Mouse (Mus musculus) layer of hippocampus, adult 18-20 months (tissue): Measurements from ENCODE around the gene Mast4. TPM values are rescaled to one million over a fixed set of nuclear protein-coding genes. Genes with fewer than 3 reads are reported as not detected.
A peak's percentile ranks its signal among the peaks of the same experiment; 100 is the strongest.

ENCODE experiments used
- DNase-seq, 2 experiments: peaks; one replicate each; pipeline ENCODE4 v3.0.0; 2022; ENCODE audit warnings: low spot score in 2 of 2
- total RNA-seq, 2 experiments: library from RNA; stranded (reverse); gene quantifications; 2 replicates each; pipeline ENCODE4 v1.2.3; 2021

The Mast4 gene
- total RNA-seq, 2 experiments from 2014 or later, result 60.1 to 68.2 TPM

DNA sequence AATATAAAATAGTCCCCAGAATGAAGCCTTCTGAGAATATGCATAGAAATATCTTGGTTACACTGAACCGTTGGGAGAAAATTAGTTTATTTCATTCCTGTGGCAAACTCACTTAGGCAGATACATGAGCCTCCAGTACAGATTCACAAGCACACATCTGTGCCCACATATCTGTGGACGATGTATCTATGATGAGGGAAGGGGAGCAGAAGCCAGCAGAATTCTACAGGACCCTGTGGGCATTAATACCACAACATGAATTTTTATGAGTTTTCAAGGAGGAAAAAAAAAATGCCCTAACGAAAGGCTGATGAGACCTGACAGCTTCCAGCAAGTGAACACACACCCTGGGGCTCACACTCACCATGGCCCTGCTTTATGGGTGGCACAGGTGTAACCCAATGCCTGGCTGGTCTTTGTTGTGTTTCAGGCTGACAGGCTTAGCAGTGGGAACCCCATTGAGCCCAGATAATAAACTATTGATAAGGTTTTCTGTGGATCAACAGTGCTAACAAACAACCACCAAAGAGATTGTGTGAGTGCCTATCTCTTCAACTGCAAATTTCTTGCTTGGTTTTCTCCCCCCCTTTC, 17.4 kb downstream of the Mast4 start:
- no peak for DNase-seq

GRCm38 (mm10) chr13:103315113-103315708, 19.1 kb downstream of the Mast4 start:
- no peak for DNase-seq

GRCm38 (mm10) chr13:103308296-103308695, 26.0 kb downstream of the Mast4 start:
- DNase-seq, result peak in 1 of 2 experiments; percentile 16

GRCm38 (mm10) chr13:103303826-103304225, 30.5 kb downstream of the Mast4 start:
- no peak for DNase-seq

DNA sequence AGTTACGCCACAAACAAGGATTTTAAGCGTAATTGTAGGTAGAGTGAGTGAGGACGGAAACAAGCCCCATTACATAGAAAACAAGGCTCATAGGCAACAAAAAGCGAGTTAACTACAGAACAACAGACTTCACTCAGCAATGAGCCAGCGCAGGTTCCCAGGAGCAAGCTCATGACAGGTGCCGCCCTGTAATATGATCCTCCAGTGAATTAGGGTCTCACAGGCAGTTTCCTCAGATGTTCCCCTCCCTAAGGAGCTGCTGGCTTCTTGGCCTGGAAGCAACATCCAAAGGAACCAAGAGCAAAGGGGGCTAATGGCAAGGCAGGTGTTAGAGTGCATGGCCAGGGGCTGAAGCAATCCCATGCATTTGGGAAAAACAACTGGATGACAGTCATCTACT, 31.8 kb downstream of the Mast4 start:
- no peak for DNase-seq

DNA sequence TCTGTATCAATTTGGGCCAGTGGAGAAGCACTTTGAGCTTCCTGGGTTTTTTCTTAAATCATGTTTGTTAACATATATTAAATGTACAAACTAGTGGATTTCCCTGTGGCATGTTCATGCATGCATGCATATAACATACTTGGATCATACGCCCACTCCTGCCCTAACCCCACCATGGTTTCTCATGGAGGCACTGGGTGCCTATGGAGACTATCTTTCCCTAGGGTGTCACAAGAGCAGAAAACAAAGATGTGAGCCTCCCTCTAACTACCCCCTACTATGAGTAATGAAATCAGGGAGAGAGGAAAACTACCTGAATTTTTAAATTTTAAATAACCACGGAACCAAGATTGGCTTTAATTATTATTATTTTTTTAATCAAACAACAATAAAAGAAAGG, 32.2 kb downstream of the Mast4 start:
- DNase-seq, result no peak

DNA sequence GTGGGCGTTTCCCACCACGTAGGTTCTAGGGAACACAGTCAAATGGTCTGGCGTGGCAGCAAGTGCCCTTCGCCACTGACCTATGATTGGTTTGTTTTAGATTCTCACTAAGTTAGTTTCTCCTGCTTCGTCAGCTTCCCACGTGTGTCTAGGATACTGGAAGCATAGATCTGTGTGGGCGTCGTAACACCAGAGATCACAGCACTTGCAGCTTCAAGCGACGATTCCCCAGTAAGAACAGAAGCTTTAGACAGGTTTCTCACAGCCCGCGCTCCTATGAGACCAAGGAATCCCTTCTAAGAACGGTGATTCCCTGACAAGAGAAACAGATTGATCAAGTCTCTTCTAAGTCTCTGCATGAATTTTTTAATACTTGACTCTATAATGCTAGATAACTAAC, 39.9 kb downstream of the Mast4 start:
- no peak for DNase-seq

- DNase-seq, result no peak
These were observed 41.2 kb downstream of the Mast4 start for GRCm38 (mm10) chr13:103293121-103293520.

GRCm38 (mm10) chr13:103291098-103291497, 43.2 kb downstream of the Mast4 start:
- DNase-seq, result no peak

- no peak for DNase-seq
These were observed 48.5 kb downstream of the Mast4 start for GRCm38 (mm10) chr13:103285821-103286220.

- no peak for DNase-seq
These were observed 49.3 kb downstream of the Mast4 start for GRCm38 (mm10) chr13:103285036-103285435.

GRCm38 (mm10) chr13:103270856-103271391, 63.4 kb downstream of the Mast4 start:
- no peak for DNase-seq

DNA sequence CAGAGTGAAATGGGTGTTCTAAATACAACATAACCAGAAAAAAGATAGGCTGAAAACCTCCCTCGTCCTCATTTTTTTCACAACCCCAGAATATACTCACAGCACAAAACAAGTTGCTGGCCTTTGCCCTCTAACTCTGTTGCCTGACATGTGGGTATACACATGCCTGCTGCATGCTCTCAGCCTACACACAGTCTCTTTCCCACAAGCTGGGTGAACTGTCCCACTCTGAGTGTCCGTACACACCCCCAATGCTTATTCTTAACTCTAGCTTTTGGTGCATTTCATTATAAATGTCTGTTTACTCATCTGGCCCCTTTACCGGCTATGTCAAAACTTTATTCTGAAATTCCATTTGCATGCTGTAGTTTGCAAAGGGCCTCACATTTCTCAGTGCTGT, 71.6 kb downstream of the Mast4 start:
- no peak for DNase-seq

DNA sequence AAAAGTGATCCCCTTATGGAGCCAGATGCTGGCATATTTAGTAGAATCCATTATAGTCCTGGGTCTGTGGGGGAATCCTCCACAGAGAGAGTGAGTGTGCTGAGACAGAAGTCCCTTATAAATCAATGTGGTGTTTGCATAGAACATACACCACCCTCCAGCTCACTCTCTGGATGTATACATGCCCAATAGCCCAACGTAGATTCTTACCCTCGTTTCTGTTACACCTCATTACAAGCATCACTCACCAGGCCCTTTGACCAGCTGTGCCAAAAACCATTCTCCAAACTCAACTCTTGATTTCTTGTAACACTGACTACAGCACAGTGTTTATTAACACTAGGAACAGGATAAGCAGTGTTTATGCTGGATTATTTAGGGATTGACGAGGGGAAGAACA, 72.2 kb downstream of the Mast4 start:
- DNase-seq, result no peak

GRCm38 (mm10) chr13:103260414-103260813, 73.9 kb downstream of the Mast4 start:
- no peak for DNase-seq

- DNase-seq, result no peak
These were observed 76.2 kb downstream of the Mast4 start for GRCm38 (mm10) chr13:103258106-103258505.

DNA sequence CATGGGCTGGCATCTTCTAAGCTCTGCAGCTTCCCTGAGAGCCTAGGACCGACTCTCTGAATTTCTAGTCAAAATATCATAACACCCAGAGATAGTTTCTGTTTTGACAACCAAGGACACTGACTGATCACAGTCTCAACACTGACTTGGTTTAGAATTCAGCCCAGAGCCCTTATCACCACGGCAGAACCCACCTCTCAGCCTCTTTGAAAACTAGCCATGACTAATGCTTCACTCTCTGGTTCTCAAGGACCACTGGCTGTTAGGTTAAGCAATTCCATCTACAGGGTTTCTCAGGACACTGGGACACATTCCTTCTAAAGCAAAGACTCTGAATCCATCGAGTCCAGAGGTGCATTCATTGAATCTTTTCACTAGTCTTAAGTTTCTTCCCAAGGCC, 79.4 kb downstream of the Mast4 start:
- DNase-seq, result no peak

GRCm38 (mm10) chr13:103253077-103253476, 81.2 kb downstream of the Mast4 start:
- no peak for DNase-seq

DNA sequence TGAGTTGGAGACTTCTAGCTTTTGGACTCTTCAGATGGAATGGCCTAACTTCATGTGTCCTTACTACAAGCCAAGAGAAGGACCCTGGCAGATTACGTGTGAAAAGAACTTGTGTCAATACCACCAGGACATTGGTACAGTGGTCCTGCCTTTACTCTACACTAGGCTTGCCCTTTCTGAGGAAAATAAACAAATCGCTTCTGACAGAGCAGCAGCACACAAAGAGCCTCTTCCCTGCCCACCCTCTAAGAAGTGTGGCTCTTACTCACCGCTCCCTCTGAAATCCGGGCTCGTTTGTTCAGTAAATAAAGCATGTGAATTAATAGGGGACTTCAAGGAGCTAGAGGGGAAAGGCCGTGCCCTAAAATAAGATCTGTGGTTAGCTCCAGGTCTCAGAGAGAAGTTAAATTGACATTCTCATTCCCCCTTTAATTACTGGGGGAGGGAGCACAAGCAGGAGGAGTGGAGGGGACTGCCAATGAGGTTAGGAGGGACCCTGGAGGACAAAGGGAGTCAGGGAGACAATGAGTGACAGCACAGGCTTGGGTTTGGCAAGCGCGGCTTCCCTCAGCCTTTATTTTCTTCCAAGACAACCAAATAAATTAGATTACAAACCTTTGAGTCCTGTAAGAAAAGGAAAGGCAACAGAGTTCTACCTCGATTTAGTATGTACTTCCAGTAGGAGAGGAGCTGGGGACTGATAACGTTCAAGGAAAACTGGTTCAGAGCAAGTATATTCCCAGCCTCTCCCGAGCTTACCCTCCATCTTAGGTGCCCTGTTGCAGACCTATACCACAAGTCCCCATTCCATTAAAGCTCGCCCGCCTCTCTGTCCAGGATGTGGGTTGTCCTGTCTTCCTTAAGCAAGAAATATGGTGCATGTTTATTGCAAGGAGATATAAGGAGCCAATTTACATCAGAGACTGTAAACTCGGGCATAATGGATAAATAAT, 85.9 kb downstream of the Mast4 start:
- DNase-seq, result no peak

GRCm38 (mm10) chr13:103246973-103247718, 87.2 kb downstream of the Mast4 start:
- no peak for DNase-seq

DNA sequence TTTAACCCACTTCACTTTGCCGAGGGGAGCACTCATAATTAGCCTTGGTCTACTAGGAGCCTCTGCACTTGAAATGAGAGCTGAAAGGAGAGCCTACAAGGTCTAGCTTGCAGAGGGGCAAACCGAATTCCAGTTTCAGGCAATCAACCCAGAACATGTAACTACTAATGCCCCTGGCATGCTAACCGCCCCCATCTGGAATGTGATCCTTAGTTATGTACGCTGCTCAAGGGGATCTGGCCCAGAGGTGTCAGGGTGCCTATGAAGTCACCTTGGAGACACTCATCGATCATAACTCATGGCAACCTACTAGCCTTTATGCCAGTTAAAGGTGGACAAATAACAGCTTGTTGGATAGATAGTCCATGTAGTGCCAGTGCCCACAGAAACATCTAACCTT, 88.9 kb downstream of the Mast4 start:
- no peak for DNase-seq
